ENCODE assay signal across 16 mouse cellular contexts in the genomic region with DNA sequence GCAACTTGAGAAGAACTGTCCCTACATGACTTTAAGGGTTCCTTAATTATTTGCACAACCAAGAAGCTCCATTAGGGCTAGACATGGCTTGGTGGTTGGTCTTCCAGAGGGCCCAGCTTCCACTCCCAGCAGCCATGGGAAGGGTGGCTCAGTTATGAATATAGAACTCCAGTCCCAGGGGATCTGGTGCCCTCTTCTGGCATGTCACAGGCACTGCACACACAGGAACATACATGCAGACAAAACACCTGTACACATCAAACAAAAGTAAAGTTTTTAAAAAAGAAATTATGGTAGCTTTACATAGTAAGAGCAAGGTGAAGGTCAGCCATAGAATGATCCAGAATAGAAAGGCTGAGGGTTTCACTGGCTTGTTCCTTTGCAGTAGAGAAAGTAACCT. TPM values are rescaled to one million over a fixed set of nuclear protein-coding genes. Genes with fewer than 3 reads are reported as not detected.
DNase-seq lines count a peak whose midpoint lies in the region; ATAC-seq and TF ChIP-seq lines count a peak whose summit lies in the region.
"Had no signal": no experiment of that assay in that cellular context is flagged by ENCODE, and none has a peak within 500 bp of the region (broad histone marks: within the 10 kb centered on the region; RNA-seq: fewer than 3 reads in every experiment).

No protein-coding gene starts in this region.

- DNase-seq in kidney, adult 2 months: no peak
- no peak for DNase-seq in testis, postnatal 14 days (ENCODE audit: low spot score)
- DNase-seq in forebrain, embryonic 11.5 days (ENCODE audit: low spot score): no peak
- no peak for DNase-seq in cerebellum, adult 9-10 months
- DNase-seq: adrenal gland, postnatal 36 days; cerebellum, postnatal 10 days; gastrocnemius, postnatal 10 days; right cerebral cortex, adult 18-20 months had no signal

- no peak for ATAC-seq in kidney, embryonic 16.5 days (ENCODE audit: low FRiP score, low TSS enrichment)
- ATAC-seq in megakaryocyte-erythroid progenitor cell, adult 5-6 weeks (replicated peaks; ENCODE audit: low FRiP score, low TSS enrichment, poor library complexity, severe bottlenecking): peak; percentile 79
- no peak for ATAC-seq in forebrain, embryonic 11.5 days (replicated peaks; ENCODE audit: low FRiP score)

- H3K4me2 ChIP-seq in kidney, embryonic 16.5 days (replicated peaks; ENCODE audit: low read depth, low read length): no peak overlapping the region
- no peak overlapping the region for H3K4me2 ChIP-seq in forebrain, embryonic 11.5 days (ENCODE audit: low read depth, low read length, severe bottlenecking)
- H3K4me2 ChIP-seq: limb, embryonic 12.5 days had no signal

- no peak for TF ChIP-seq POLR2A in kidney, adult 2 months (IDR thresholded peaks at IDR 0.05; ENCODE audit: low read depth, low read length)
- TF ChIP-seq POLR2A in testis, adult 2 months (IDR thresholded peaks at IDR 0.05; ENCODE audit: control insufficient read depth, low read depth, low read length): no peak
- TF ChIP-seq POLR2A in bone marrow macrophage, adult 2 months (IDR thresholded peaks at IDR 0.05; ENCODE audit: borderline replicate concordance, low read depth, low read length): no peak

- H3K27me3 ChIP-seq in kidney, adult 2 months (replicated peaks; ENCODE audit: control insufficient read depth, insufficient read depth, low read length): no peaks in the 10 kb centered on the region
- no peaks in the 10 kb centered on the region for H3K27me3 ChIP-seq in kidney, embryonic 16.5 days (ENCODE audit: insufficient read depth, low read length)
- no peaks in the 10 kb centered on the region for H3K27me3 ChIP-seq in testis, adult 2 months (ENCODE audit: control insufficient read depth, insufficient read depth, low read length)
- no peaks in the 10 kb centered on the region for H3K27me3 ChIP-seq in forebrain, embryonic 11.5 days (ENCODE audit: control insufficient read depth, insufficient read depth, low read length)
- H3K27me3 ChIP-seq: limb, embryonic 12.5 days had no signal

- peak; percentile 40 for TF ChIP-seq CTCF in kidney, adult 2 months (conservative IDR thresholded peaks at IDR 0.05; ENCODE audit: insufficient read depth, insufficient read length, low read depth, low read length)
- peak; percentile 45; the same call in 1 of the 2 replicates for TF ChIP-seq CTCF in testis, adult 2 months (IDR thresholded peaks at IDR 0.05; ENCODE audit: control insufficient read depth, insufficient read depth, insufficient replicate concordance, low read depth, low read length)
- TF ChIP-seq CTCF in bone marrow macrophage, adult 2 months (IDR thresholded peaks at IDR 0.05; ENCODE audit: low read depth, low read length): peak; percentile 44; the same call in 1 of the 2 replicates

- no peaks in the 10 kb centered on the region for H3K36me3 ChIP-seq in kidney, adult 2 months (ENCODE audit: control insufficient read depth, insufficient read depth, low read length)
- peaks cover 16% of the 10 kb centered on the region; the same call in 1 of the 2 replicates for H3K36me3 ChIP-seq in kidney, embryonic 16.5 days (ENCODE audit: insufficient read depth, low read length)
- H3K36me3 ChIP-seq in testis, adult 2 months (ENCODE audit: control insufficient read depth, insufficient read depth, low read length): no peaks in the 10 kb centered on the region
- H3K36me3 ChIP-seq in forebrain, embryonic 11.5 days (ENCODE audit: control insufficient read depth, insufficient read depth, low read length): no peaks in the 10 kb centered on the region
- H3K36me3 ChIP-seq: midbrain, embryonic 10.5 days had no signal

- H3K9me3 ChIP-seq in kidney, embryonic 16.5 days (ENCODE audit: low read length): peaks cover 5% of the 10 kb centered on the region; the same call in 1 of the 2 replicates
- H3K9me3 ChIP-seq in forebrain, embryonic 11.5 days (ENCODE audit: control insufficient read depth, low read length): no peaks in the 10 kb centered on the region
- H3K9me3 ChIP-seq: hindbrain, embryonic 10.5 days; limb, embryonic 12.5 days; midbrain, embryonic 10.5 days had no signal

- no peak overlapping the region for H3K4me3 ChIP-seq in kidney, adult 2 months (ENCODE audit: insufficient read depth, low read depth, low read length)
- H3K4me3 ChIP-seq in kidney, embryonic 16.5 days (ENCODE audit: low read length): no peak overlapping the region
- no peak overlapping the region for H3K4me3 ChIP-seq in testis, adult 2 months (ENCODE audit: control insufficient read depth, low read depth, low read length)
- no peak overlapping the region for H3K4me3 ChIP-seq in bone marrow macrophage, adult 2 months (ENCODE audit: insufficient read depth, low read length)
- no peak overlapping the region for H3K4me3 ChIP-seq in forebrain, embryonic 11.5 days (ENCODE audit: low read depth, low read length)
- H3K4me3 ChIP-seq: erythroblast, embryonic 14.5 days; hindbrain, embryonic 10.5 days; limb, embryonic 12.5 days; midbrain, embryonic 10.5 days had no signal

- no peak overlapping the region for H3K9ac ChIP-seq in kidney, embryonic 16.5 days (replicated peaks; ENCODE audit: low read length)
- no peak overlapping the region for H3K9ac ChIP-seq in forebrain, embryonic 11.5 days (ENCODE audit: low read length)
- H3K9ac ChIP-seq: limb, embryonic 12.5 days had no signal

- H3K4me1 ChIP-seq in kidney, adult 2 months (ENCODE audit: control insufficient read depth, insufficient read depth, low read length): no peaks in the 10 kb centered on the region
- no peaks in the 10 kb centered on the region for H3K4me1 ChIP-seq in kidney, embryonic 16.5 days (ENCODE audit: insufficient read depth, low read length)
- no peaks in the 10 kb centered on the region for H3K4me1 ChIP-seq in testis, adult 2 months (ENCODE audit: control insufficient read depth, insufficient read depth, low read length)
- H3K4me1 ChIP-seq in bone marrow macrophage, adult 2 months (ENCODE audit: control insufficient read depth, insufficient read depth, low read length): no peaks in the 10 kb centered on the region
- H3K4me1 ChIP-seq in forebrain, embryonic 11.5 days (replicated peaks; ENCODE audit: control insufficient read depth, insufficient read depth, low read length): no peaks in the 10 kb centered on the region
- H3K4me1 ChIP-seq: hindbrain, embryonic 10.5 days; limb, embryonic 12.5 days; midbrain, embryonic 10.5 days had no signal

- no peak overlapping the region for H3K27ac ChIP-seq in kidney, adult 2 months (ENCODE audit: insufficient read depth, low read depth, low read length)
- H3K27ac ChIP-seq in kidney, embryonic 16.5 days (ENCODE audit: low read length): no peak overlapping the region
- H3K27ac ChIP-seq in testis, adult 2 months (ENCODE audit: control insufficient read depth, insufficient read depth, low read depth, low read length): no peak overlapping the region
- H3K27ac ChIP-seq in bone marrow macrophage, adult 2 months (ENCODE audit: insufficient read depth, low read depth, low read length): no peak overlapping the region
- no peak overlapping the region for H3K27ac ChIP-seq in forebrain, embryonic 11.5 days (ENCODE audit: low read depth, low read length)
- H3K27ac ChIP-seq: hindbrain, embryonic 10.5 days; limb, embryonic 12.5 days; midbrain, embryonic 10.5 days had no signal

RNA-seq across cellular contexts. Expression of gene Bcas2, which starts 17.7 kb away (rescaled TPM):
- polyA plus RNA-seq in kidney, adult 2 months (2012; rRNA removed): 24.0 and 27.7 TPM in 2 replicates
- polyA plus RNA-seq in kidney, embryonic 16.5 days (2015; fragmentation: Nextera tagmentation; extraction: Ambion mirVana): 171 and 183 TPM in 2 replicates
- 72.6 and 82.1 TPM in 2 replicates for polyA plus RNA-seq in testis, adult 2 months (2012; rRNA removed)
- polyA plus RNA-seq in bone marrow macrophage, adult 2 months (2012; ENCODE audit: insufficient read depth, insufficient read length, missing spikeins): 68.5 and 75.7 TPM in 2 replicates
- total RNA-seq in megakaryocyte-erythroid progenitor cell, adult 5-6 weeks (2014; fragmentation: Nextera tagmentation): 134 and 143 TPM in 2 replicates
- total RNA-seq in megakaryocyte-erythroid progenitor cell, adult 5-6 weeks (2017): 260 and 277 TPM in 2 replicates
- polyA plus RNA-seq in forebrain, embryonic 11.5 days (2014; fragmentation: Nextera tagmentation; extraction: Ambion mirVana): 238 and 272 TPM in 2 replicates

RNA-seq across cellular contexts. Expression of gene Dennd2c, which starts 51.4 kb away (rescaled TPM):
- 0.62 and 0.67 TPM in 2 replicates for polyA plus RNA-seq in kidney, adult 2 months (2012; rRNA removed)
- polyA plus RNA-seq in kidney, embryonic 16.5 days (2015; fragmentation: Nextera tagmentation; extraction: Ambion mirVana): 3.7 and 4.0 TPM in 2 replicates
- 0.88 and 1.1 TPM in 2 replicates for polyA plus RNA-seq in testis, adult 2 months (2012; rRNA removed)
- 6.0 and 6.5 TPM in 2 replicates for polyA plus RNA-seq in bone marrow macrophage, adult 2 months (2012; ENCODE audit: insufficient read depth, insufficient read length, missing spikeins)
- 4.0 and 4.9 TPM in 2 replicates for total RNA-seq in megakaryocyte-erythroid progenitor cell, adult 5-6 weeks (2014; fragmentation: Nextera tagmentation)
- total RNA-seq in megakaryocyte-erythroid progenitor cell, adult 5-6 weeks (2017): 2.0 and 2.4 TPM in 2 replicates
- polyA plus RNA-seq in forebrain, embryonic 11.5 days (2014; fragmentation: Nextera tagmentation; extraction: Ambion mirVana): 2.4 and 2.7 TPM in 2 replicates
